Mouse (Mus musculus): ENCODE data around the gene Gm20662. TPM values are rescaled to one million over a fixed set of nuclear protein-coding genes. Genes with fewer than 3 reads are reported as not detected.

Gm20662 gene
- 1.5 to 2.6 TPM in 2 of 3 replicates, not detected in the other for total RNA-seq (2017)

- no peak for ATAC-seq (replicated peaks; ENCODE audit: insufficient number of reproducible peaks, low FRiP score, low TSS enrichment, poor library complexity, severe bottlenecking)
Observed at GRCm38 (mm10) chr9:107996049-107996448, at the start of gene Gm20662. Gm20662 (plus strand) TSS chr9:107996349.

- ATAC-seq (replicated peaks; ENCODE audit: insufficient number of reproducible peaks, low FRiP score, low TSS enrichment, poor library complexity, severe bottlenecking) = no peak
Observed at GRCm38 (mm10) chr9:107947241-107948194, 48.6 kb upstream of the Gm20662 start.

- ATAC-seq (replicated peaks; ENCODE audit: insufficient number of reproducible peaks, low FRiP score, low TSS enrichment, poor library complexity, severe bottlenecking) = no peak
Observed at GRCm38 (mm10) chr9:107949184-107949921, 46.8 kb upstream of the Gm20662 start.

GRCm38 (mm10) chr9:107949922-107950235, 46.3 kb upstream of the Gm20662 start, which contains the start of gene Traip:
Traip (plus strand) TSS chr9:107950136.
- ATAC-seq (replicated peaks; ENCODE audit: insufficient number of reproducible peaks, low FRiP score, low TSS enrichment, poor library complexity, severe bottlenecking) = no peak

- peak; percentile 87 for ATAC-seq (replicated peaks; ENCODE audit: insufficient number of reproducible peaks, low FRiP score, low TSS enrichment, poor library complexity, severe bottlenecking)
Observed at GRCm38 (mm10) chr9:107950460-107951355, 45.4 kb upstream of the Gm20662 start.

GRCm38 (mm10) chr9:107955613-107956289, 40.4 kb upstream of the Gm20662 start:
- no peak for ATAC-seq (replicated peaks; ENCODE audit: insufficient number of reproducible peaks, low FRiP score, low TSS enrichment, poor library complexity, severe bottlenecking)

GRCm38 (mm10) chr9:107957141-107957540, 39.0 kb upstream of the Gm20662 start:
- ATAC-seq (replicated peaks; ENCODE audit: insufficient number of reproducible peaks, low FRiP score, low TSS enrichment, poor library complexity, severe bottlenecking) = no peak

- no peak for ATAC-seq (replicated peaks; ENCODE audit: insufficient number of reproducible peaks, low FRiP score, low TSS enrichment, poor library complexity, severe bottlenecking)
Observed at GRCm38 (mm10) chr9:107959896-107960295, 36.3 kb upstream of the Gm20662 start.

GRCm38 (mm10) chr9:107960928-107961327, 35.2 kb upstream of the Gm20662 start:
- no peak for ATAC-seq (replicated peaks; ENCODE audit: insufficient number of reproducible peaks, low FRiP score, low TSS enrichment, poor library complexity, severe bottlenecking)

- ATAC-seq (replicated peaks; ENCODE audit: insufficient number of reproducible peaks, low FRiP score, low TSS enrichment, poor library complexity, severe bottlenecking) = no peak
Observed at GRCm38 (mm10) chr9:107961351-107961762, 34.8 kb upstream of the Gm20662 start.

- ATAC-seq (replicated peaks; ENCODE audit: insufficient number of reproducible peaks, low FRiP score, low TSS enrichment, poor library complexity, severe bottlenecking) = no peak
Observed at GRCm38 (mm10) chr9:107961881-107962280, 34.3 kb upstream of the Gm20662 start.

- no peak for ATAC-seq (replicated peaks; ENCODE audit: insufficient number of reproducible peaks, low FRiP score, low TSS enrichment, poor library complexity, severe bottlenecking)
Observed at GRCm38 (mm10) chr9:107962916-107963315, 33.2 kb upstream of the Gm20662 start.

GRCm38 (mm10) chr9:107963700-107964099, 32.4 kb upstream of the Gm20662 start:
- peak; percentile 73 for ATAC-seq (replicated peaks; ENCODE audit: insufficient number of reproducible peaks, low FRiP score, low TSS enrichment, poor library complexity, severe bottlenecking)

GRCm38 (mm10) chr9:107964681-107965080, 31.5 kb upstream of the Gm20662 start:
- ATAC-seq (replicated peaks; ENCODE audit: insufficient number of reproducible peaks, low FRiP score, low TSS enrichment, poor library complexity, severe bottlenecking) = no peak

GRCm38 (mm10) chr9:107966676-107967075, 29.5 kb upstream of the Gm20662 start:
- no peak for ATAC-seq (replicated peaks; ENCODE audit: insufficient number of reproducible peaks, low FRiP score, low TSS enrichment, poor library complexity, severe bottlenecking)

GRCm38 (mm10) chr9:107967437-107967836, 28.7 kb upstream of the Gm20662 start:
- ATAC-seq (replicated peaks; ENCODE audit: insufficient number of reproducible peaks, low FRiP score, low TSS enrichment, poor library complexity, severe bottlenecking) = no peak

- ATAC-seq (replicated peaks; ENCODE audit: insufficient number of reproducible peaks, low FRiP score, low TSS enrichment, poor library complexity, severe bottlenecking) = no peak
Observed at GRCm38 (mm10) chr9:107968531-107968930, 27.6 kb upstream of the Gm20662 start.

- ATAC-seq (replicated peaks; ENCODE audit: insufficient number of reproducible peaks, low FRiP score, low TSS enrichment, poor library complexity, severe bottlenecking) = no peak
Observed at GRCm38 (mm10) chr9:107970311-107970710, 25.8 kb upstream of the Gm20662 start.

All from monocyte, adult 5-6 weeks (primary cell).